Mouse (Mus musculus) midbrain, postnatal 0 days (tissue): ENCODE results near the gene Cradd. TPM values are rescaled to one million over a fixed set of nuclear protein-coding genes. Genes with fewer than 3 reads are reported as not detected.

ENCODE experiments used
- ATAC-seq: fragments of 200-750 bp; cut with Nextera tagmentation; 2 replicates; pipeline ENCODE4 v1.8.0; 2017; ENCODE audit warnings: moderate number of reproducible peaks, mild to moderate bottlenecking, moderate TSS enrichment, moderate library complexity; ENCODE audit not compliant: low FRiP score
- DNase-seq: peaks from one replicate; pipeline ENCODE4 v3.0.0-alpha.2; 2015; ENCODE audit warnings: low spot score
- H3K27ac ChIP-seq: fragments of 300-500 bp; sonication (generic); 2 replicates; pipeline ENCODE4 v1.5.1; 2014; ENCODE audit warnings: low read depth, mild to moderate bottlenecking, low read length, mixed read lengths
- H3K27me3 ChIP-seq: fragments of 300-500 bp; sonication (generic); 2 replicates; pipeline ENCODE4 v1.6.1; 2014; ENCODE audit warnings: low read length, control low read depth, mixed read lengths; ENCODE audit not compliant: insufficient read depth
- H3K36me3 ChIP-seq: fragments of 300-500 bp; sonication (generic); 2 replicates; pipeline ENCODE4 v1.6.1; 2014; ENCODE audit warnings: low read length, control low read depth, mixed read lengths; ENCODE audit not compliant: insufficient read depth
- H3K4me1 ChIP-seq: fragments of 300-500 bp; sonication (generic); 2 replicates; pipeline ENCODE4 v1.6.1; 2014; ENCODE audit warnings: mild to moderate bottlenecking, control low read depth, antibody characterized with exemption, low read length, mixed read lengths; ENCODE audit not compliant: insufficient read depth
- H3K4me2 ChIP-seq: fragments of 300-500 bp; sonication (generic); 2 replicates; pipeline ENCODE4 v1.6.1; 2014; ENCODE audit warnings: low read depth, mild to moderate bottlenecking, low read length, mixed read lengths; ENCODE audit not compliant: poor library complexity, severe bottlenecking
- H3K4me3 ChIP-seq: fragments of 300-500 bp; sonication (generic); 2 replicates; pipeline ENCODE4 v1.5.1; 2014; ENCODE audit warnings: low read depth, mild to moderate bottlenecking, low read length, moderate library complexity
- H3K9ac ChIP-seq: fragments of 300-500 bp; sonication (generic); replicated peaks from 2 replicates; pipeline ENCODE4 v1.6.1; 2014; ENCODE audit warnings: mild to moderate bottlenecking, low read length, moderate library complexity, mixed read lengths; ENCODE audit not compliant: poor library complexity, severe bottlenecking
- H3K9me3 ChIP-seq: fragments of 300-500 bp; sonication (generic); 2 replicates; pipeline ENCODE4 v1.6.1; 2016; ENCODE audit warnings: low read length, control low read depth
- CTCF ChIP-seq: IDR thresholded peaks from 2 replicates; pipeline ENCODE4 v1.5.1; 2016; ENCODE audit warnings: antibody characterized with exemption, mild to moderate bottlenecking
- WGBS: fragments of 180-500 bp; shearing (Covaris S2); extraction: QIAGEN DNeasy Blood & Tissue Kit; methylation state at CpG from one replicate; pipeline ENCODE4 v1.1.7; 2014; 5-methylcytosine and 5-hydroxymethylcytosine counted together
- polyA plus RNA-seq: library from polyadenylated mRNA; unstranded; fragments of >200 nt; fragmentation: Nextera tagmentation; extraction: Ambion mirVana; gene quantifications from 2 replicates; pipeline ENCODE4 v1.2.1, GENCODE M21; 2015
- total RNA-seq: library from RNA; depleted of rRNA; stranded (reverse); fragments of >200 nt; gene quantifications from 2 replicates; pipeline ENCODE4 v1.2.3, GENCODE M21; 2014

The Cradd gene
- total and polyA plus RNA-seq, 2 experiments from 2014 or later: 8.2 to 9.2 TPM

GRCm38 (mm10) chr10:95281466-95281990, 42.4 kb downstream of the Cradd start:
- Histone ChIP-seq H3K9me3 (no peaks in the 10 kb centered on the region), H3K4me2 (no peak overlapping the region), H3K4me3 (no peak overlapping the region), H3K36me3 (no peaks in the 10 kb centered on the region), H3K9ac (no peak overlapping the region), H3K27ac (no peak overlapping the region), H3K27me3 (no peaks in the 10 kb centered on the region), H3K4me1 (no peaks in the 10 kb centered on the region)
- DNase-seq: no peak
- no peak for ATAC-seq
- no peak for TF ChIP-seq CTCF
- 85% methylated on average over 6 of the region's 6 CpGs for WGBS

- ATAC-seq: no peak
- Histone ChIP-seq H3K27me3 (no peaks in the 10 kb centered on the region), H3K4me2 (no peak overlapping the region), H3K9me3 (no peaks in the 10 kb centered on the region), H3K9ac (no peak overlapping the region), H3K4me1 (no peaks in the 10 kb centered on the region), H3K36me3 (no peaks in the 10 kb centered on the region), H3K4me3 (no peak overlapping the region), H3K27ac (no peak overlapping the region)
- DNase-seq: peak; percentile 61
- 80% methylated on average over 3 of the region's 3 CpGs for WGBS
- no peak for TF ChIP-seq CTCF
Measured at GRCm38 (mm10) chr10:95280327-95280726, 43.6 kb downstream of the Cradd start.

- no peak for DNase-seq
- WGBS: 87% methylated on average over 1 of the region's 1 CpGs
- H3K36me3 ChIP-seq: no peaks in the 10 kb centered on the region
- H3K4me3 ChIP-seq: no peak overlapping the region
- no peak for ATAC-seq
- H3K9me3 ChIP-seq: no peaks in the 10 kb centered on the region
- no peaks in the 10 kb centered on the region for H3K4me1 ChIP-seq
- no peak overlapping the region for H3K4me2 ChIP-seq
- H3K27ac ChIP-seq: no peak overlapping the region
- H3K9ac ChIP-seq: no peak overlapping the region
- no peak for TF ChIP-seq CTCF
- H3K27me3 ChIP-seq: no peaks in the 10 kb centered on the region
Measured at GRCm38 (mm10) chr10:95279459-95279858, 44.5 kb downstream of the Cradd start.

GRCm38 (mm10) chr10:95278085-95278484, 45.8 kb downstream of the Cradd start:
- ATAC-seq (no peak), DNase-seq (no peak)
- no peak for TF ChIP-seq CTCF
- no peaks in the 10 kb centered on the region for H3K36me3 ChIP-seq
- no peak overlapping the region for H3K9ac ChIP-seq
- H3K9me3 ChIP-seq: no peaks in the 10 kb centered on the region
- H3K27me3 ChIP-seq: no peaks in the 10 kb centered on the region
- no peak overlapping the region for H3K4me3 ChIP-seq
- no peak overlapping the region for H3K27ac ChIP-seq
- WGBS: 87% methylated on average over 11 of the region's 11 CpGs
- H3K4me2 ChIP-seq: no peak overlapping the region
- H3K4me1 ChIP-seq: no peaks in the 10 kb centered on the region

GRCm38 (mm10) chr10:95275488-95275887, 48.4 kb downstream of the Cradd start:
- no peaks in the 10 kb centered on the region for H3K36me3 ChIP-seq
- H3K9ac ChIP-seq: no peak overlapping the region
- H3K27ac ChIP-seq: no peak overlapping the region
- 92% methylated on average over 9 of the region's 9 CpGs for WGBS
- no peak for ATAC-seq
- TF ChIP-seq CTCF: no peak
- H3K4me3 ChIP-seq: no peak overlapping the region
- no peaks in the 10 kb centered on the region for H3K4me1 ChIP-seq
- H3K9me3 ChIP-seq: no peaks in the 10 kb centered on the region
- H3K4me2 ChIP-seq: no peak overlapping the region
- no peaks in the 10 kb centered on the region for H3K27me3 ChIP-seq
- DNase-seq: no peak

- H3K4me3 ChIP-seq: no peak overlapping the region
- no peak overlapping the region for H3K9ac ChIP-seq
Measured at GRCm38 (mm10) chr10:95273226-95273625, 50.7 kb downstream of the Cradd start.

More at GRCm38 (mm10) chr10:95273226-95273625, 50.7 kb downstream of the Cradd start:
- H3K9me3 ChIP-seq: no peaks in the 10 kb centered on the region
- DNase-seq (no peak), ATAC-seq (no peak)
- no peaks in the 10 kb centered on the region for H3K27me3 ChIP-seq
- no peak overlapping the region for H3K4me2 ChIP-seq
- no peak overlapping the region for H3K27ac ChIP-seq
- H3K4me1 ChIP-seq: no peaks in the 10 kb centered on the region
- H3K36me3 ChIP-seq: no peaks in the 10 kb centered on the region
- 94% methylated on average over 13 of the region's 13 CpGs for WGBS
- TF ChIP-seq CTCF: no peak
